Mouse (Mus musculus): Measurements from ENCODE around the gene Recql. TPM values are rescaled to one million over a fixed set of nuclear protein-coding genes. Genes with fewer than 3 reads are reported as not detected.

Gene Recql
- 44.4 and 48.7 TPM in 2 replicates for polyA plus RNA-seq (2015; fragmentation: Nextera tagmentation; extraction: Ambion mirVana)

- peak; percentile 97 for DNase-seq (ENCODE audit: low spot score)
Observed at GRCm38 (mm10) chr6:142387011-142387754, at the start of gene Recql, which contains the start of gene Golt1b. Gene Recql, minus strand, starts transcription at chr6:142387087. Gene Golt1b, plus strand, starts transcription at chr6:142387221.

- no peak for DNase-seq (ENCODE audit: low spot score)
Observed at GRCm38 (mm10) chr6:142429072-142429471, 42.2 kb upstream of the Recql start.

GRCm38 (mm10) chr6:142424976-142425375 is 38.1 kb upstream of the Recql start:
- no peak for DNase-seq (ENCODE audit: low spot score)

- no peak for DNase-seq (ENCODE audit: low spot score)
Observed at GRCm38 (mm10) chr6:142414597-142414996, 27.7 kb upstream of the Recql start.

- no peak for DNase-seq (ENCODE audit: low spot score)
Observed at GRCm38 (mm10) chr6:142413845-142414244, 27.0 kb upstream of the Recql start.

- no peak for DNase-seq (ENCODE audit: low spot score)
Observed at GRCm38 (mm10) chr6:142412906-142413491, 26.1 kb upstream of the Recql start, which contains the start of gene Spx. Gene Spx, plus strand, starts transcription at chr6:142413441.

GRCm38 (mm10) chr6:142411140-142411539 is 24.3 kb upstream of the Recql start:
- DNase-seq (ENCODE audit: low spot score), result no peak

- DNase-seq (ENCODE audit: low spot score), result no peak
Observed at GRCm38 (mm10) chr6:142395756-142396155, 8.9 kb upstream of the Recql start.

- DNase-seq (ENCODE audit: low spot score), result no peak
Observed at GRCm38 (mm10) chr6:142394669-142395068, 7.8 kb upstream of the Recql start.

- DNase-seq (ENCODE audit: low spot score), result no peak
Observed at GRCm38 (mm10) chr6:142392312-142392711, 5.4 kb upstream of the Recql start.

GRCm38 (mm10) chr6:142389101-142389500 is 2.2 kb upstream of the Recql start:
- DNase-seq (ENCODE audit: low spot score), result no peak

- no peak for DNase-seq (ENCODE audit: low spot score)
Observed at GRCm38 (mm10) chr6:142387755-142388271, 926 bp upstream of the Recql start.

- no peak for DNase-seq (ENCODE audit: low spot score)
Observed at GRCm38 (mm10) chr6:142386285-142387010, 439 bp downstream of the Recql start.

GRCm38 (mm10) chr6:142384521-142384920 is 2.4 kb downstream of the Recql start:
- DNase-seq (ENCODE audit: low spot score), result no peak

- DNase-seq (ENCODE audit: low spot score), result no peak
Observed at GRCm38 (mm10) chr6:142381615-142382014, 5.3 kb downstream of the Recql start.

- DNase-seq (ENCODE audit: low spot score), result no peak
Observed at GRCm38 (mm10) chr6:142379961-142380360, 6.9 kb downstream of the Recql start.

GRCm38 (mm10) chr6:142378576-142379330 is 8.1 kb downstream of the Recql start:
- no peak for DNase-seq (ENCODE audit: low spot score)

GRCm38 (mm10) chr6:142377081-142377480 is 9.8 kb downstream of the Recql start:
- DNase-seq (ENCODE audit: low spot score), result no peak

GRCm38 (mm10) chr6:142369568-142369967 is 17.3 kb downstream of the Recql start:
- DNase-seq (ENCODE audit: low spot score), result no peak

- no peak for DNase-seq (ENCODE audit: low spot score)
Observed at GRCm38 (mm10) chr6:142367565-142367964, 19.3 kb downstream of the Recql start.

GRCm38 (mm10) chr6:142366473-142367018 is 20.3 kb downstream of the Recql start:
- no peak for DNase-seq (ENCODE audit: low spot score)

All from thymus, postnatal 0 days (tissue).